Mouse (Mus musculus): ENCODE measurements around the gene Lao1. TPM values are rescaled to one million over a fixed set of nuclear protein-coding genes. Genes with fewer than 3 reads are reported as not detected.

Gene Lao1
- total RNA-seq, 2 experiments from 2014 or later = 0.35 to 0.82 TPM

GRCm38 (mm10) chr4:119011050-119011680 is 49.8 kb downstream of the Lao1 start:
- no peak for DNase-seq (ENCODE audit: low spot score in 2 of 2)
- intact Hi-C loops (cut with DNase I) = no loop called here

- intact Hi-C loops (cut with DNase I) = no loop called here
- no peak for DNase-seq (ENCODE audit: low spot score in 2 of 2)
These were observed 51.7 kb downstream of the Lao1 start for GRCm38 (mm10) chr4:119013031-119013430.

- DNase-seq (ENCODE audit: low spot score in 2 of 2) = no peak
- intact Hi-C loops (cut with DNase I) = no loop called here
These were observed 53.6 kb downstream of the Lao1 start for GRCm38 (mm10) chr4:119014997-119015396.

- no peak for DNase-seq (ENCODE audit: low spot score in 2 of 2)
- intact Hi-C loops (cut with DNase I) = no loop called here
These were observed 54.2 kb downstream of the Lao1 start for GRCm38 (mm10) chr4:119015557-119015956.

GRCm38 (mm10) chr4:119017078-119017477 is 55.7 kb downstream of the Lao1 start:
- intact Hi-C loops (cut with DNase I) = no loop called here
- DNase-seq (ENCODE audit: low spot score in 2 of 2) = no peak

Other genes starting within 250 kb of the Lao1 start
- gene Olfr1340, start 241.4 kb upstream of the Lao1 start, total RNA-seq (2021) = not detected
- gene Olfr1339, start 229.4 kb upstream of the Lao1 start, total RNA-seq (2021) = not detected
- not detected for gene Olfr1338, start 202.8 kb upstream of the Lao1 start, total RNA-seq (2021)
- gene Olfr1337, start 179.0 kb upstream of the Lao1 start, total RNA-seq (2021) = not detected
- not detected for gene Olfr1335, start 151.6 kb upstream of the Lao1 start, total RNA-seq (2021)
- gene Olfr1333, start 125.3 kb upstream of the Lao1 start, total RNA-seq (2021) = not detected
- not detected for gene Olfr1331, start 96.9 kb upstream of the Lao1 start, total RNA-seq (2021)
- not detected for gene Olfr1330, start 73.0 kb upstream of the Lao1 start, total RNA-seq (2021)
- not detected for gene Olfr1329, start 44.1 kb upstream of the Lao1 start, total RNA-seq (2021)
- gene Olfr1328, start 23.0 kb upstream of the Lao1 start, total RNA-seq (2021) = not detected
- gene Slc2a1, start 147.1 kb downstream of the Lao1 start, total RNA-seq (2021) = 100 to 1,000 TPM; 107 to 126 TPM
- gene Zfp691, start 212.6 kb downstream of the Lao1 start, total RNA-seq (2021) = 1 to 10 TPM; 6.9 to 8.6 TPM
- gene Ermap, start 228.4 kb downstream of the Lao1 start, total RNA-seq (2021) = under 1 TPM; 0.44 to 0.75 TPM
- 10 to 100 TPM; 18.5 to 20.5 TPM for gene Svbp, start 233.7 kb downstream of the Lao1 start, total RNA-seq (2021)

Data from left cerebral cortex, postnatal 36 days (tissue).